Mouse (Mus musculus) forebrain, embryonic 10.5 days (tissue): ENCODE data around the gene Tamm41. TPM values are rescaled to one million over a fixed set of nuclear protein-coding genes. Genes with fewer than 3 reads are reported as not detected.

Source experiments
- DNase-seq: peaks from one replicate; pipeline ENCODE4 v3.0.0-alpha.2; 2017; ENCODE audit warnings: low spot score; ENCODE audit errors: extremely low spot score
- H3K27ac ChIP-seq: fragments of 300-500 bp; sonication (generic); 2 replicates; pipeline ENCODE4 v1.5.1; 2016; ENCODE audit warnings: mild to moderate bottlenecking
- H3K27me3 ChIP-seq: fragments of 300-500 bp; sonication (generic); 2 replicates; pipeline ENCODE4 v1.6.1; 2016; ENCODE audit warnings: mild to moderate bottlenecking; ENCODE audit not compliant: poor library complexity, severe bottlenecking
- H3K36me3 ChIP-seq: fragments of 300-500 bp; sonication (generic); replicated peaks from 2 replicates; pipeline ENCODE4 v1.6.1; 2016; ENCODE audit warnings: mild to moderate bottlenecking, moderate library complexity
- H3K4me1 ChIP-seq: fragments of 300-500 bp; sonication (generic); 2 replicates; pipeline ENCODE4 v1.6.1; 2016
- H3K4me3 ChIP-seq: fragments of 300-500 bp; sonication (generic); 2 replicates; pipeline ENCODE4 v1.5.1; 2016; ENCODE audit warnings: mild to moderate bottlenecking, moderate library complexity
- H3K9me3 ChIP-seq: fragments of 300-500 bp; sonication (generic); 2 replicates; pipeline ENCODE4 v1.6.1; 2016; ENCODE audit warnings: mild to moderate bottlenecking, moderate library complexity
- WGBS: fragments of 180-500 bp; shearing (Covaris S2); methylation state at CpG from one replicate; pipeline ENCODE4 v1.1.7; 2016; 5-methylcytosine and 5-hydroxymethylcytosine counted together
- polyA plus RNA-seq: library from polyadenylated mRNA; unstranded; fragments of >200 nt; fragmentation: Nextera tagmentation; extraction: Ambion mirVana; gene quantifications from 2 replicates; pipeline ENCODE4 v1.2.1, GENCODE M21; 2016

The Tamm41 gene
- polyA plus RNA-seq, 1 experiment from 2014 or later, result 104 TPM

GRCm38 (mm10) chr6:114988619-114988980 is 49.1 kb downstream of the Tamm41 start:
- Histone ChIP-seq H3K27me3 (no peaks in the 10 kb centered on the region), H3K9me3 (no peaks in the 10 kb centered on the region), H3K27ac (no peak overlapping the region), H3K4me3 (no peak overlapping the region), H3K36me3 (no peaks in the 10 kb centered on the region), H3K4me1 (peaks cover 18% of the 10 kb centered on the region)
- DNase-seq, result no peak
- 69% methylated on average over 3 of the region's 3 CpGs for WGBS

GRCm38 (mm10) chr6:114987966-114988618 is 49.6 kb downstream of the Tamm41 start:
- DNase-seq, result no peak
- Histone ChIP-seq H3K27ac (no peak overlapping the region), H3K4me3 (no peak overlapping the region)

GRCm38 (mm10) chr6:114982671-114983070 is 55.0 kb downstream of the Tamm41 start:
- H3K4me1 ChIP-seq, result peaks cover 2% of the 10 kb centered on the region; the same call in 1 of the 2 replicates
- 92% methylated on average over 7 of the region's 7 CpGs for WGBS
- no peaks in the 10 kb centered on the region for H3K27me3 ChIP-seq
- DNase-seq, result no peak
- H3K4me3 ChIP-seq, result no peak overlapping the region
- no peak overlapping the region for H3K27ac ChIP-seq
- H3K9me3 ChIP-seq, result no peaks in the 10 kb centered on the region
- H3K36me3 ChIP-seq, result no peaks in the 10 kb centered on the region

More at GRCm38 (mm10) chr6:114987966-114988618, 49.6 kb downstream of the Tamm41 start:
- Histone ChIP-seq H3K4me1 (peaks cover 18% of the 10 kb centered on the region), H3K27me3 (no peaks in the 10 kb centered on the region), H3K9me3 (no peaks in the 10 kb centered on the region), H3K36me3 (no peaks in the 10 kb centered on the region)
- 72% methylated on average over 7 of the region's 7 CpGs for WGBS

- no peaks in the 10 kb centered on the region for H3K9me3 ChIP-seq
- H3K27me3 ChIP-seq, result no peaks in the 10 kb centered on the region
- H3K4me3 ChIP-seq, result no peak overlapping the region
- no peak for DNase-seq
- WGBS, result 82% methylated on average over 1 of the region's 1 CpGs
- no peak overlapping the region for H3K27ac ChIP-seq
- no peaks in the 10 kb centered on the region for H3K4me1 ChIP-seq
- no peaks in the 10 kb centered on the region for H3K36me3 ChIP-seq
These were observed 58.0 kb downstream of the Tamm41 start for GRCm38 (mm10) chr6:114979715-114980114.

- no peak for DNase-seq
- H3K9me3 ChIP-seq, result no peaks in the 10 kb centered on the region
- H3K27ac ChIP-seq, result no peak overlapping the region
- 93% methylated on average over 7 of the region's 7 CpGs for WGBS
- no peaks in the 10 kb centered on the region for H3K36me3 ChIP-seq
- H3K4me1 ChIP-seq, result no peaks in the 10 kb centered on the region
- peaks cover 7% of the 10 kb centered on the region for H3K27me3 ChIP-seq
- H3K4me3 ChIP-seq, result no peak overlapping the region
These were observed 60.7 kb downstream of the Tamm41 start for GRCm38 (mm10) chr6:114976915-114977419.

- DNase-seq, result no peak
- Histone ChIP-seq H3K4me3 (no peak overlapping the region), H3K4me1 (peaks cover 18% of the 10 kb centered on the region), H3K27ac (no peak overlapping the region), H3K9me3 (no peaks in the 10 kb centered on the region; the same call in 1 of the 2 replicates), H3K27me3 (peaks cover 33% of the 10 kb centered on the region), H3K36me3 (no peaks in the 10 kb centered on the region)
- WGBS, result 87% methylated on average over 1 of the region's 1 CpGs
These were observed 63.3 kb downstream of the Tamm41 start for GRCm38 (mm10) chr6:114974331-114974730.

GRCm38 (mm10) chr6:114972988-114973387 is 64.7 kb downstream of the Tamm41 start:
- Histone ChIP-seq H3K9me3 (no peaks in the 10 kb centered on the region; the same call in 1 of the 2 replicates), H3K27me3 (peaks cover 47% of the 10 kb centered on the region), H3K4me1 (peaks cover 31% of the 10 kb centered on the region), H3K36me3 (no peaks in the 10 kb centered on the region), H3K4me3 (no peak overlapping the region), H3K27ac (no peak overlapping the region)
- 88% methylated on average over 1 of the region's 1 CpGs for WGBS
- no peak for DNase-seq

- WGBS, result 73% methylated on average over 5 of the region's 5 CpGs
- peak; percentile 29 for DNase-seq
- peaks cover 68% of the 10 kb centered on the region for H3K27me3 ChIP-seq
These were observed 66.8 kb downstream of the Tamm41 start for GRCm38 (mm10) chr6:114970895-114971294.

GRCm38 (mm10) chr6:114970386-114970785 is 67.3 kb downstream of the Tamm41 start:
- no peak for DNase-seq
- Histone ChIP-seq H3K36me3 (no peaks in the 10 kb centered on the region), H3K27ac (no peak overlapping the region), H3K4me1 (peaks cover 41% of the 10 kb centered on the region), H3K27me3 (peaks cover 73% of the 10 kb centered on the region), H3K9me3 (no peaks in the 10 kb centered on the region; the same call in 1 of the 2 replicates), H3K4me3 (peak overlapping the region; percentile 76)
- 24% methylated on average over 6 of the region's 6 CpGs for WGBS

More at GRCm38 (mm10) chr6:114970895-114971294, 66.8 kb downstream of the Tamm41 start:
- Histone ChIP-seq H3K4me1 (peaks cover 41% of the 10 kb centered on the region), H3K27ac (no peak overlapping the region), H3K4me3 (no peak overlapping the region), H3K9me3 (no peaks in the 10 kb centered on the region; the same call in 1 of the 2 replicates), H3K36me3 (no peaks in the 10 kb centered on the region)

GRCm38 (mm10) chr6:114969213-114970120 is 68.2 kb downstream of the Tamm41 start, which contains the start of gene Vgll4:
TSS of gene Vgll4 (minus strand) at chr6:114969994.
- H3K27ac ChIP-seq, result peak within 1 kb of the TSS; percentile 77
- under 1% methylated on average over 79 of the region's 79 CpGs for WGBS

GRCm38 (mm10) chr6:114968361-114969212 is 69.1 kb downstream of the Tamm41 start:
- under 1% methylated on average over 82 of the region's 82 CpGs for WGBS
- H3K27me3 ChIP-seq, result peaks cover 87% of the 10 kb centered on the region
- H3K9me3 ChIP-seq, result no peaks in the 10 kb centered on the region; the same call in 1 of the 2 replicates

More at GRCm38 (mm10) chr6:114969213-114970120, 68.2 kb downstream of the Tamm41 start, which contains the start of gene Vgll4:
- H3K4me1 ChIP-seq, result peaks cover 41% of the 10 kb centered on the region
- H3K36me3 ChIP-seq, result no peaks in the 10 kb centered on the region
- H3K4me3 ChIP-seq, result peak within 1 kb of the TSS; percentile 76
- H3K27me3 ChIP-seq, result peaks cover 82% of the 10 kb centered on the region
- no peaks in the 10 kb centered on the region; the same call in 1 of the 2 replicates for H3K9me3 ChIP-seq
- DNase-seq, result peak; percentile 75

GRCm38 (mm10) chr6:114967623-114968022 is 70.1 kb downstream of the Tamm41 start:
- H3K27ac ChIP-seq, result no peak overlapping the region
- WGBS, result 46% methylated on average over 12 of the region's 12 CpGs
- no peaks in the 10 kb centered on the region; the same call in 1 of the 2 replicates for H3K9me3 ChIP-seq
- H3K36me3 ChIP-seq, result no peaks in the 10 kb centered on the region
- peak; percentile 26 for DNase-seq
- peaks cover 43% of the 10 kb centered on the region for H3K4me1 ChIP-seq
- H3K4me3 ChIP-seq, result peak overlapping the region; percentile 76; the same call in 1 of the 2 replicates
- H3K27me3 ChIP-seq, result peaks cover 80% of the 10 kb centered on the region

More at GRCm38 (mm10) chr6:114968361-114969212, 69.1 kb downstream of the Tamm41 start:
- peak overlapping the region; percentile 76 for H3K4me3 ChIP-seq
- peak; percentile 66 for DNase-seq
- no peaks in the 10 kb centered on the region for H3K36me3 ChIP-seq
- H3K27ac ChIP-seq, result peak overlapping the region; percentile 77
- peaks cover 41% of the 10 kb centered on the region for H3K4me1 ChIP-seq
